8 mouse cellular contexts compared by ENCODE assay signal in the genomic region with DNA sequence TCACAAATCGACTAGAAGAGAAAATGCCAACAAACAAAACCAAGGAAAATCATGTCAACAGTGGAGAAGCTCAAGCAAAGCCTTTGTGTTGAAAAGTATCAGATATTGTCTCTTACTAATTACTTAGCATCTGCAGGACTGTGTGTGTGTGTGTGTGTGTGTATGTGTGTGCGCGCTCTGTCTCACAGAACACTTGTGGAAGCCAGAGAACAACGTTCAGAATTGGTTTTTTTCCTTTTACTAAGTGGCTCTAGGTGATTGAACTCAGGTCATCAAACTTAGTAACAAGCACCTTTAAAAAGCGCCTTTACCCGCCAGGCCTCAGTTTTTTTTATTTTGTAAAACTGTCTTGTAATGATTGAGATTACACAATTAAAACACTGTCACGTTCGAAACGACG. TPM values are rescaled to one million over a fixed set of nuclear protein-coding genes. Genes with fewer than 3 reads are reported as not detected.
DNase-seq lines count a peak whose midpoint lies in the region; ATAC-seq lines count a peak whose summit lies in the region.

No protein-coding gene starts in this region.

- peaks cover 17% of the 10 kb centered on the region for H3K4me1 ChIP-seq in megakaryocyte, embryonic 14.5 days
- H3K4me1 ChIP-seq in limb, embryonic 11.5 days (ENCODE audit: control insufficient read depth, insufficient read depth, low read length): no peaks in the 10 kb centered on the region
- H3K4me1 ChIP-seq in stomach, embryonic 14.5 days (ENCODE audit: control insufficient read depth, insufficient read depth, low read length): peaks cover 4% of the 10 kb centered on the region

- peak; percentile 12 to 14 for DNase-seq in cerebellum, postnatal 25 days
- no peak for DNase-seq in cerebellum, adult 11-12 months
- DNase-seq in limb, embryonic 11.5 days (ENCODE audit: low spot score): no peak
- DNase-seq in spleen, postnatal 4 days (ENCODE audit: low spot score in 2 of 2): no peak
- DNase-seq in frontal cortex, postnatal 36 days (ENCODE audit: low spot score in 2 of 2): no peak

- no peak for ATAC-seq in megakaryocyte, adult 5-6 weeks (ENCODE audit: poor library complexity, severe bottlenecking)
- ATAC-seq in limb, embryonic 11.5 days (ENCODE audit: insufficient number of reproducible peaks, low FRiP score, low TSS enrichment, low read depth): no peak
- ATAC-seq in stomach, embryonic 14.5 days (ENCODE audit: insufficient number of reproducible peaks, insufficient read depth, low FRiP score, low read depth): no peak

- H3K27me3 ChIP-seq in megakaryocyte, embryonic 14.5 days (replicated peaks): no peaks in the 10 kb centered on the region
- no peaks in the 10 kb centered on the region for H3K27me3 ChIP-seq in limb, embryonic 11.5 days (ENCODE audit: control insufficient read depth, insufficient read depth, low read length)
- H3K27me3 ChIP-seq in stomach, embryonic 14.5 days (ENCODE audit: control insufficient read depth, insufficient read depth, low read length): no peaks in the 10 kb centered on the region

- H3K36me3 ChIP-seq in megakaryocyte, embryonic 14.5 days (replicated peaks; ENCODE audit: low read length): peaks cover 30% of the 10 kb centered on the region
- peaks cover 10% of the 10 kb centered on the region for H3K36me3 ChIP-seq in limb, embryonic 11.5 days (ENCODE audit: control insufficient read depth, insufficient read depth, low read length)
- H3K36me3 ChIP-seq in stomach, embryonic 14.5 days (ENCODE audit: control insufficient read depth, insufficient read depth, low read length): peaks cover 25% of the 10 kb centered on the region

- peak overlapping the region; percentile 99 for H3K9ac ChIP-seq in limb, embryonic 11.5 days (ENCODE audit: low read length)
- H3K9ac ChIP-seq in stomach, embryonic 14.5 days (replicated peaks; ENCODE audit: low read depth, low read length): 0 out of 2 replicates have a peak overlapping the region, but pooled peaks have one; percentile 98

- H3K9me3 ChIP-seq in megakaryocyte, embryonic 14.5 days: no peaks in the 10 kb centered on the region
- H3K9me3 ChIP-seq in limb, embryonic 11.5 days (ENCODE audit: control insufficient read depth, low read length): no peaks in the 10 kb centered on the region
- H3K9me3 ChIP-seq in stomach, embryonic 14.5 days (ENCODE audit: control insufficient read depth, low read depth, low read length): no peaks in the 10 kb centered on the region

- WGBS in limb, embryonic 11.5 days: 45% methylated on average over 10 of the region's 10 CpGs
- WGBS in stomach, embryonic 14.5 days: 33% methylated on average over 10 of the region's 10 CpGs

- H3K27ac ChIP-seq in limb, embryonic 11.5 days (replicated peaks; ENCODE audit: low read depth, low read length): no peak overlapping the region
- H3K27ac ChIP-seq in stomach, embryonic 14.5 days (ENCODE audit: low read length): no peak overlapping the region

- H3K4me3 ChIP-seq in megakaryocyte, embryonic 14.5 days (replicated peaks): peak overlapping the region; percentile 96
- H3K4me3 ChIP-seq in limb, embryonic 11.5 days (ENCODE audit: low read depth, low read length): peak overlapping the region; percentile 75
- H3K4me3 ChIP-seq in stomach, embryonic 14.5 days (ENCODE audit: low read depth, low read length): peak overlapping the region; percentile 82

- peak overlapping the region; percentile 49; the same call in 1 of the 2 replicates for H3K4me2 ChIP-seq in limb, embryonic 11.5 days (ENCODE audit: low read depth, severe bottlenecking)
- peak overlapping the region; percentile 74 for H3K4me2 ChIP-seq in stomach, embryonic 14.5 days (replicated peaks; ENCODE audit: low read depth, low read length)

RNA-seq across cellular contexts. Expression of a gene that starts 0.5 kb away (rescaled TPM):
- 4.8 and 8.5 TPM in 2 replicates for polyA plus RNA-seq in megakaryocyte, embryonic 14.5 days (2012; ENCODE audit: insufficient read depth, low replicate concordance)
- total RNA-seq in megakaryocyte, adult 5-6 weeks (2015): 30.0 and 43.3 TPM in 2 replicates
- 33.4 and 47.0 TPM in 2 replicates for total RNA-seq in megakaryocyte, adult 5-6 weeks (2017)
- 99.4 and 104 TPM in 2 replicates for polyA plus RNA-seq in limb, embryonic 11.5 days (2014; fragmentation: Nextera tagmentation; extraction: Ambion mirVana)
- 95.7 and 104 TPM in 2 replicates for polyA plus RNA-seq in stomach, embryonic 14.5 days (2014; fragmentation: Nextera tagmentation; extraction: Ambion mirVana)

Comparison
In these comparisons a context has a peak if more than half of its experiments do, and no peak if none do; other contexts are left out.
1. DNase-seq: peak in cerebellum, postnatal 25 days (2 of 2); none in cerebellum, adult 11-12 months (single experiment), limb, embryonic 11.5 days (single experiment), spleen, postnatal 4 days (0 of 2) and frontal cortex, postnatal 36 days (0 of 2).
2. RNA of a gene that starts 0.5 kb away (polyA plus RNA-seq): 95.7 to 104 TPM in stomach, embryonic 14.5 days and 99.4 to 104 TPM in limb, embryonic 11.5 days; 4.8 to 8.5 TPM in megakaryocyte, embryonic 14.5 days; every median in the first group is over 10 times any median in the second.
3. Peak in every context shown above with its lines, with median percentiles within 50 percentile points of each other: H3K4me3 ChIP-seq.